Mouse (Mus musculus) ES-E14 (cell line): ENCODE measurements around the gene Gpnmb. TPM values are rescaled to one million over a fixed set of nuclear protein-coding genes. Genes with fewer than 3 reads are reported as not detected.

Experiments used
- DNase-seq: peaks from one replicate; pipeline ENCODE4 v3.0.0-alpha.2; 2013; ENCODE audit warnings: low read depth, low spot score
- H3K27ac ChIP-seq: 2 replicates; pipeline ENCODE4 v1.5.1; 2012; ENCODE audit warnings: low read depth, mild to moderate bottlenecking, low read length, moderate library complexity, mixed read lengths; ENCODE audit not compliant: poor library complexity, insufficient read depth, severe bottlenecking
- H3K36me3 ChIP-seq: 2 replicates; pipeline ENCODE4 v1.6.1; 2012; ENCODE audit warnings: mild to moderate bottlenecking, low read length, moderate library complexity, mixed read lengths; ENCODE audit not compliant: control insufficient read depth, poor library complexity, insufficient read depth, severe bottlenecking
- H3K4me1 ChIP-seq, 2 experiments: fragments of 150-350 bp in 1 of 2; sonication (generic) in 1 of 2; 2 replicates each; pipeline ENCODE4 v1.6.1; 2012; ENCODE audit warnings: low read length in 2 of 2, mild to moderate bottlenecking in 1 of 2, mixed read lengths in 1 of 2; ENCODE audit not compliant: control insufficient read depth in 2 of 2, insufficient read depth in 2 of 2, poor library complexity in 1 of 2
- H3K4me3 ChIP-seq, 2 experiments: fragments of 150-350 bp in 1 of 2; sonication (generic) in 1 of 2; 2 replicates each; pipeline ENCODE4 v1.5.1; 2012; ENCODE audit warnings: low read length in 2 of 2, low read depth in 1 of 2, mild to moderate bottlenecking in 1 of 2, mixed read lengths in 1 of 2; ENCODE audit not compliant: insufficient read depth in 1 of 2, poor library complexity in 1 of 2, severe bottlenecking in 1 of 2
- H3K9ac ChIP-seq: 2 replicates; pipeline ENCODE4 v1.6.1; 2012; ENCODE audit warnings: low read depth, mild to moderate bottlenecking, low read length, mixed read lengths; ENCODE audit not compliant: poor library complexity, insufficient read depth, severe bottlenecking
- H3K9me3 ChIP-seq: fragments of 150-350 bp; sonication (generic); 2 replicates; pipeline ENCODE4 v1.6.1; 2012; ENCODE audit warnings: low read depth, mild to moderate bottlenecking, low read length; ENCODE audit not compliant: control insufficient read depth, insufficient read depth
- CHD2 ChIP-seq: IDR thresholded peaks from 2 replicates; pipeline ENCODE4 v1.6.1; 2014; ENCODE audit warnings: mild to moderate bottlenecking, low read depth, low read length, inconsistent platforms
- HCFC1 ChIP-seq: IDR thresholded peaks from 2 replicates; pipeline ENCODE4 v1.6.1; 2012; ENCODE audit warnings: low read length, inconsistent platforms, borderline replicate concordance; ENCODE audit not compliant: insufficient read depth
- MAFK ChIP-seq: IDR thresholded peaks from 2 replicates; pipeline ENCODE4 v1.6.1; 2014; ENCODE audit warnings: mild to moderate bottlenecking, low read depth, low read length, inconsistent platforms; ENCODE audit not compliant: insufficient read depth
- ZC3H11A ChIP-seq: IDR thresholded peaks from 2 replicates; pipeline ENCODE4 v1.6.1; 2012; ENCODE audit warnings: low read depth, mild to moderate bottlenecking, inconsistent platforms, low read length, borderline replicate concordance
- ZNF384 ChIP-seq: IDR thresholded peaks from 2 replicates; pipeline ENCODE4 v1.6.1; 2012; ENCODE audit warnings: low read depth, low read length, inconsistent platforms
- in situ Hi-C, 2 experiments: fragments of 600-800 bp; cut with MboI; formaldehyde crosslinking; loops; one replicate each; pipeline ENCODE4 v1.15.1; 2025; ENCODE audit warnings: low sequenced_read_pairs in 2 of 2, inconsistent platforms in 1 of 2; ENCODE audit not compliant: unreplicated experiment in 2 of 2
- total RNA-seq: library from RNA; depleted of rRNA; stranded (reverse); fragments of 300-350 nt; gene quantifications from 2 replicates; pipeline ENCODE4 v1.2.3, GENCODE M21; 2012

The Gpnmb gene
- total RNA-seq, 1 experiment = 0.89 TPM

DNA sequence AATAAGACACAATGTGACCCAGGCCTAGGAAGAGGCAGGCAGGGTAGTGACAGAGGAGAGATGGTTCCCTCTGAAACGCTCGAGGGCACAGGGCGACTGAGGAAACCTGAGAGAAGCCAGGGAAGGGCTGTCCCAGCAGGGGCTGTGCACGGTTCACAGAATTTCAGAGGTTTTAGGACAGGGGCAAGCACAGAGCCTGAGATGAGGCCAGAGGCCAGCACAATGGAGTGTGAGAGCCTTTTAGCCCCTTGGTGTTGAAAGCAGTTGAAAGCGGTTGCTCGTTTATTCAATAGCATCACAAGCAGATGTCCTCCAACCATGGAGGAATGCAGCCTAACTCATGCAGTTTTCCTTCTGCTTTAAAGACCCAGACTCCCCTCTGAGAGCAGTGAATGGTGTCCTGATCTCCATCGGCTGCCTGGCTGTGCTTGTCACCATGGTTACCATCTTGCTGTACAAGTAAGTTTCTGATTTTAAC is 18.9 kb downstream of the Gpnmb start:
- no peaks in the 10 kb centered on the region for H3K9me3 ChIP-seq
- in situ Hi-C loops = no loop called here
- H3K4me3 ChIP-seq = no peak overlapping the region
- DNase-seq = no peak
- no peak for TF ChIP-seq CHD2
- no peak for TF ChIP-seq ZC3H11A
- no peak for TF ChIP-seq ZNF384
- no peak for TF ChIP-seq HCFC1
- TF ChIP-seq MAFK = no peak
- H3K4me1 ChIP-seq = peaks cover 0 to 3% of the 10 kb centered on the region in 2 experiments; a peak in 1 of 4 replicates
- no peak overlapping the region for H3K27ac ChIP-seq
- no peaks in the 10 kb centered on the region for H3K36me3 ChIP-seq
- H3K9ac ChIP-seq = no peak overlapping the region

DNA sequence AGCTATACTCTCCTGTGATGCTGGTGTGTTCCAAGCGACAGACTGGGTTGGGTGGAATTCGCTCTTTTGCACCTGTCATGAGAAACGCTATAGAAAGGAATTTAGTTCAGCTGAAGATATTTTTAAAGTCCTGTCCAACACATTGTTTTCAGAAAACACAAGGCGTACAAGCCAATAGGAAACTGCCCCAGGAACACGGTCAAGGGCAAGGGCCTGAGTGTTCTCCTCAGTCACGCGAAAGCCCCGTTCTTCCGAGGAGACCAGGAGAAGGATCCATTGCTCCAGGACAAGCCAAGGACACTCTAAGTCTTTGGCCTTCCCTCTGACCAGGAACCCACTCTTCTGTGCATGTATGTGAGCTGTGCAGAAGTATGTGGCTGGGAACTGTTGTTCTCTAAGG is 19.7 kb downstream of the Gpnmb start:
- TF ChIP-seq CHD2 = no peak
- no peak for TF ChIP-seq ZNF384
- TF ChIP-seq HCFC1 = no peak
- TF ChIP-seq ZC3H11A = no peak
- TF ChIP-seq MAFK = no peak
- H3K27ac ChIP-seq = no peak overlapping the region
- H3K36me3 ChIP-seq = no peaks in the 10 kb centered on the region
- H3K9me3 ChIP-seq = no peaks in the 10 kb centered on the region
- H3K9ac ChIP-seq = no peak overlapping the region
- no peak overlapping the region for H3K4me3 ChIP-seq
- peaks cover 0 to 3% of the 10 kb centered on the region in 2 experiments; a peak in 1 of 4 replicates for H3K4me1 ChIP-seq
- no peak for DNase-seq
- in situ Hi-C loops = no loop called here

DNA sequence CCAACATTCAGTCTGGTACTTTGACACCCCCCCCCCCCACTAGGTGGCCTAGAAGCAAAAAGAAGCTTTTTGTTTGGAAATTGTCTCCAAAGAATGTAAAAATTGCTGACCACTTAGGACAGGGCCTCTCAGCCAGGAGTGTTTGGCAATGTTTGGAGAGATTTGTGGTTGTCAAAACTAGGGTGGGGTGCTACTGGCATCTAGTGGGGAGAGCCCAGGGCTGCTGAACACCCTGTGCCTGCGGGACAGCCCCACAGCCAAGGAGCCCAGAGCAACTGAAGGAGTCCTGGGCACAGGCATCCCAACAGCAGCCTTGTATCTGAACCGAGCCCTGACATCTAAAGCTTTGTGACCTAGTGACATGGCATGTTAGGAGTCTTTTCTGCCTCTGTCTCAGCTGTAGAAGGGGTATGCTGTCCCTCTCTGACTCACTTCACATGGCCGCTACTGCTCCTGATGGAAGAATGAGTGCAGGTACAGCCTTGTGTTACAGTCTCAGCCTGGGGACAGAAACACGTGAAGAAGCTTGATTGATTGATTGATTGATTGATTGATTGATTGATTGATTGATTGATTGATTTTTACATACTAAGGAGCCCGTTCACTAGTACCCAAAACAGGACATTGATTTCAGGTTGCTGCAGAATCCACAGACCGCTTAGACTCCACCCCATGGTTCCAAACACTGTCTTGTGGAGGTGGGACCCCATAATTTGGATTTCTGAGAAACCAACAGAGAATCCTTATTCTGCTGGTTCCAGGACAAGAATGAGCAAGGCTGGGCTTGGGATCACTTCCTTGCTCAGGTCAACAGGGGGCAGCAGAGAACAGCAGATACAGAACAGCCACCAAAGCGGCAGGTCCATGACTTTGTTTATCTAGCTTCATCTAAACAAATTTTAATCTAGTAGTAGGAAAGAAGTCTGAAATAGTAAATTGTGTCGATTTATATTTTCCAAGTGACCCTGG is 21.0 kb downstream of the Gpnmb start:
- Histone ChIP-seq H3K36me3 (no peaks in the 10 kb centered on the region), H3K27ac (no peak overlapping the region), H3K4me1 (peaks cover 0 to 3% of the 10 kb centered on the region in 2 experiments; a peak in 1 of 4 replicates), H3K4me3 (no peak overlapping the region), H3K9ac (no peak overlapping the region), H3K9me3 (no peaks in the 10 kb centered on the region)
- TF ChIP-seq ZC3H11A (peak; percentile 79), CHD2 (no peak)
- in situ Hi-C loops = no loop called here
- no peak for DNase-seq

DNA sequence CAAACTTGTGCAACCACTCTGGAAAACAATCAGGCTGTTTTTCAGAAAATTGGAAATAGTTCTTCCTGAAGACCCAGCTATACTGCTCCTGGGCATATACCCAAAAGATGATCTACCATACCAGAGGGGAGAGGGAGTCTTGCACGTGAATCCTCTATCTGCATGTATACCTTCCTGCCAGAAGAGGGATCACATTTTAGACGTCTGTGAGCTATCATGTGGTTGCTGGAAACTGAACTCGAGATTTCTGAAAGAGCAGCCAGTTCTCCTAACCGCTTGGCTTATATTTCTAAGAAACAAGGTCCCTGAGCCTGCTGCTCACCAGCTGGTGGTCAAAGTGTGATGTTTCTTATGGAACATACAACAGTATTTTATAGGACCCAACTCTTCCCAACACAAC is 32.0 kb downstream of the Gpnmb start:
- no peak overlapping the region for H3K27ac ChIP-seq
- no peak for DNase-seq
- no peak for TF ChIP-seq CHD2
- no peak for TF ChIP-seq ZC3H11A
- TF ChIP-seq HCFC1 = no peak
- no peak for TF ChIP-seq ZNF384
- no peak for TF ChIP-seq MAFK
- no peaks in the 10 kb centered on the region for H3K9me3 ChIP-seq
- peaks cover 0 to 3% of the 10 kb centered on the region in 2 experiments; a peak in 1 of 4 replicates for H3K4me1 ChIP-seq
- H3K36me3 ChIP-seq = no peaks in the 10 kb centered on the region
- peak overlapping the region; percentile 31; the same call in 1 of the 2 replicates for H3K9ac ChIP-seq
- in situ Hi-C loops = loop anchor here in 1 of 2 experiments (10.0 kb wide), 1 partner anchor 296 kb away; the partner anchor contains the start of gene Fam221a
- no peak overlapping the region for H3K4me3 ChIP-seq
